Mouse (Mus musculus): Measurements from ENCODE around the gene Glce. TPM values are rescaled to one million over a fixed set of nuclear protein-coding genes. Genes with fewer than 3 reads are reported as not detected.

Gene Glce
- polyA plus RNA-seq, 1 experiment from 2014 or later: 17.7 TPM

DNA sequence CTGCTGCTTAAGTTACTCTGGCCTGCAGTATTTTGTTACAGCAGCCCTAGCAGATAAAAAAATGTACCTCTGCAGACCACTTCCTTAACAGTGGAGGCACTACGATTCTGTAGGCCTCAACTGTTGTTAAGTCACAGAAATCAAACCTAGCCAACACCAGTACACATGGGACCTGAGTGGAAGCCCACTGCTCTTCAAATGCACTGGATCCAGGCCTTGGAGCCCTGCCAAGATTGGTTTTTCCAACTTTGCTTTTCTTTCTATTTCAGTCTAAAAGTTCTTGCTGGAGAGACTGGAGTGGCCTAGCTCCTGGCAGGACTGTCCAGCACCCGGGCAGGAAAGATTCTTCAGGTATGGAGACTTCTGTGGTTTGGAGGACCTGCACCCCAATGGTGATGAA, 66.2 kb downstream of the Glce start:
- H3K4me1 ChIP-seq (replicated peaks): 0 out of 2 replicates have a peak, but pooled peaks cover 3% of the 10 kb centered on the region
- 91% methylated on average over 2 of the region's 2 CpGs for WGBS
- H3K36me3 ChIP-seq: peaks cover 14% of the 10 kb centered on the region; the same call in 1 of the 2 replicates
- H3K9ac ChIP-seq: no peak overlapping the region
- no peaks in the 10 kb centered on the region for H3K9me3 ChIP-seq
- ATAC-seq (ENCODE audit: low FRiP score): no peak
- no peak overlapping the region for H3K27ac ChIP-seq
- no peak overlapping the region for H3K4me2 ChIP-seq
- H3K27me3 ChIP-seq: no peaks in the 10 kb centered on the region
- no peak overlapping the region for H3K4me3 ChIP-seq

DNA sequence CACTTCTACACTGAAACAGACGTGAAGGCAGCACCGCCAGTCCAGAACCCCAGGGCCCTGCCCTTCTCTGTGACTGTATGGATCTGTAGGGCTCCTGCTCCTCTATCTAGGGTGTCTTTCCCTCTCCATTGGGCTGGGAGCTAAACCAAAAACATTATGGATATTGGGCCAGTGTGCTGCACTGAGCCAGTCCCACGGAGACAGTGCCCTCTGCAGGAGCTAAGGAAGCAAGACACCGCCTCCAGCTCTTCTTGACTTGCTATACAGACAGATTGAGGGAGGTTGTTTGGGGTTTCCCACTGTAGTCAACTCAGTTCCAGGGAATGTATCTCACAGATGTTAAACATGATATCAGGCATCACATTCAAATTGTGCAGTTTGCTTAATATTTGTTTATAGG, 71.7 kb downstream of the Glce start:
- H3K27ac ChIP-seq: no peak overlapping the region
- ATAC-seq (ENCODE audit: low FRiP score): no peak
- H3K9ac ChIP-seq: no peak overlapping the region
- H3K36me3 ChIP-seq: no peaks in the 10 kb centered on the region
- H3K4me1 ChIP-seq (replicated peaks): peaks cover 6% of the 10 kb centered on the region; the same call in 1 of the 2 replicates
- no peaks in the 10 kb centered on the region for H3K9me3 ChIP-seq
- H3K4me2 ChIP-seq: no peak overlapping the region
- WGBS: 43% methylated on average over 4 of the region's 4 CpGs
- no peak overlapping the region for H3K4me3 ChIP-seq
- H3K27me3 ChIP-seq: no peaks in the 10 kb centered on the region

DNA sequence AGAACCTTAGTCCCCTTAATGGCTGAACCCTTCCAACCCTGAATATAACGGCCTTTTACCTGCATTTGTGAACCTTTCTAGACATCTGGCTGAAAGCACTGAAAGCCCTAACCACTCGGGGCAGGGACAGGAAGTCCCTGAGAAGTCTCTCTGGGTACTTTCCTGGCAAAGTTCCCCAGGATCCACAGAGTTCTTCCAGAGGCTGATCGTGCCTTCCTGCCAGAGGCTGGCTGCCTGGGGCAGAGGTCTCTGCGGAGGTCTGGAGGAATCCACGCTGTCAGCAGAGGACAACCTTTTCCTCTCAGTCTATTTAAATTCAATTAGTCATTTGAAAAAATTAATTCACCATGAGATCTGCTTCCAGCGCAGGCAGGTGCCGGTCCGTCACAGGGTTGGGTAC, 73.3 kb downstream of the Glce start:
- Histone ChIP-seq H3K4me1 (replicated peaks) (peaks cover 6% of the 10 kb centered on the region; the same call in 1 of the 2 replicates), H3K4me3 (no peak overlapping the region), H3K4me2 (no peak overlapping the region), H3K27ac (no peak overlapping the region), H3K9me3 (no peaks in the 10 kb centered on the region), H3K9ac (no peak overlapping the region), H3K27me3 (no peaks in the 10 kb centered on the region), H3K36me3 (no peaks in the 10 kb centered on the region)
- WGBS: 50% methylated on average over 8 of the region's 8 CpGs
- ATAC-seq (ENCODE audit: low FRiP score): no peak

DNA sequence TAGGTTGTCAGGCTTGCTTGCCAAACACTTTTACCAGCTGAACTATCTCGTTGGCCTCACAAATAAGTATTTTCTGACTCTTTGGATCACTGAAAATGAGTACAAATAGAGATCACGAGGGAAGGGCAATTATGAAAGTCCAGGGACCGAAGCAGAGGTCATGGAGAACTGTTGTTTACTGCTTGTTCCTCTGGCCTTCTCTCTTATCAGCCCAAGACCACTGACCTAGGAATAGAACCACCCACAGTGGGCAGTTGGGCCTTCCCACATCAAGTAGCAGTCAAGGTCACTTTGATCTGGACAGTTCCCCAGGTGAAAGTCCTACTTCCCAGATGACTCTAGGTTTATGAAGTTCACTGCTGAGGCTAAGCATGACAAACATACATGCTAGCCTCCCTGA, 80.3 kb downstream of the Glce start:
- Histone ChIP-seq H3K36me3 (no peaks in the 10 kb centered on the region), H3K27me3 (0 out of 2 replicates have a peak, but pooled peaks cover 3% of the 10 kb centered on the region), H3K4me2 (no peak overlapping the region), H3K9ac (no peak overlapping the region), H3K4me1 (replicated peaks) (no peaks in the 10 kb centered on the region), H3K27ac (no peak overlapping the region), H3K4me3 (no peak overlapping the region), H3K9me3 (no peaks in the 10 kb centered on the region)
- ATAC-seq (ENCODE audit: low FRiP score): no peak
- 88% methylated on average over 3 of the region's 3 CpGs for WGBS

DNA sequence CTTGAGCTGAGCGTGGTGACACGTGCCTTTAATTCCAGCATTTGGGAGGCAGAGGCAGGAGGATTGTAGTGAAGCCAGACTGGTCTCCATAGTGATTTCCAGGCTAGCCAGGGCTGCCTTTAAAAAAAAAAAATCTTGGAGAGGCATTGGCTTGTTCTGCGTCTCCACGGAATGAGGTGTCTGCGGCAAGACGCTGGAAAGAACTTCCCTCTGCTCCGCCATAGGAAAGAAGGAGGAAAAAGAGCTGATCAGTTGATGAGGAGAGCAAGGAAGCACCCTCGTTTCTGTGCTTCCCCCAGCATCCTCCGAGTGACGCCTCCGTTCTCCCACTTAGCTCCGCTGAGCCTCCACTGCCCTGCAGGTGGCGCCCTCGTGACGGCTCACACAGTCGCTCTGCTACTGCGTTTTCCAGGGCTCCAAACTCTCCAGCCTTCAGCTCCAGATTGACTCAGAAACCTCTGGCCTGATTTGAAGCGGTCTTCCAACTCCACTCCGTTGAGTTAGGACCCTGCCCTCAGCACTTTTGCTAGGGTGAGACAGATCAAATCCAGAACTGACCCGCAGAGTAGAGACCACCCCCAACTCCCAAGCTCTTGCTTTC, 82.3 kb downstream of the Glce start:
- H3K9ac ChIP-seq: 0 out of 2 replicates have a peak overlapping the region, but pooled peaks have one; percentile 44
- H3K4me3 ChIP-seq: peak overlapping the region; percentile 16; the same call in 1 of the 2 replicates
- no peaks in the 10 kb centered on the region for H3K4me1 ChIP-seq (replicated peaks)
- ATAC-seq (ENCODE audit: low FRiP score): no peak
- H3K27ac ChIP-seq: no peak overlapping the region
- 0 out of 2 replicates have a peak, but pooled peaks cover 3% of the 10 kb centered on the region for H3K27me3 ChIP-seq
- peak overlapping the region; percentile 35 for H3K4me2 ChIP-seq
- no peaks in the 10 kb centered on the region for H3K9me3 ChIP-seq
- WGBS: 5% methylated on average over 20 of the region's 20 CpGs
- H3K36me3 ChIP-seq: no peaks in the 10 kb centered on the region

DNA sequence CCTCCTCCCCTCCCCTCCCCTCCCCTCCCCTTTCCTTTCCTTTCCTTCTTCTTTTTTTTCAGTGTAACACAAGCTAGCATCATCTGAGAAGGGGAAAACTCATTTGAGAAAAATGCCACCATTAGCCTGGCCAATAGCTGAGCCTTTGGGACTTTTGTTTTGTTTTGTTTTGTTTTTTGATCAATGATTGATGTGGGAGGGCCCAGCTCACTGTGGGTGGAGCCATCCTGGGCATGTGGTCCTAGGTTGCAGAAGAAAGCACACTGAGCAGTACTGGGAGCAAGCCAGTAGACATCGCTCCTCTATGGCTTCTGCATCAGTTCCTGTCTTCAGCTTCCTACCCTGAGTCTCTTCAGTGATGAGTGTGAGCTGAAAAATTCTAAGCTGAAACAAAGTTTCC, 86.6 kb downstream of the Glce start:
- H3K4me3 ChIP-seq: no peak overlapping the region
- H3K4me1 ChIP-seq (replicated peaks): no peaks in the 10 kb centered on the region
- H3K27me3 ChIP-seq: 0 out of 2 replicates have a peak, but pooled peaks cover 3% of the 10 kb centered on the region
- H3K36me3 ChIP-seq: no peaks in the 10 kb centered on the region
- 76% methylated on average over 1 of the region's 1 CpGs for WGBS
- H3K9me3 ChIP-seq: no peaks in the 10 kb centered on the region
- H3K27ac ChIP-seq: no peak overlapping the region
- no peak overlapping the region for H3K4me2 ChIP-seq
- no peak overlapping the region for H3K9ac ChIP-seq
- ATAC-seq (ENCODE audit: low FRiP score): no peak

DNA sequence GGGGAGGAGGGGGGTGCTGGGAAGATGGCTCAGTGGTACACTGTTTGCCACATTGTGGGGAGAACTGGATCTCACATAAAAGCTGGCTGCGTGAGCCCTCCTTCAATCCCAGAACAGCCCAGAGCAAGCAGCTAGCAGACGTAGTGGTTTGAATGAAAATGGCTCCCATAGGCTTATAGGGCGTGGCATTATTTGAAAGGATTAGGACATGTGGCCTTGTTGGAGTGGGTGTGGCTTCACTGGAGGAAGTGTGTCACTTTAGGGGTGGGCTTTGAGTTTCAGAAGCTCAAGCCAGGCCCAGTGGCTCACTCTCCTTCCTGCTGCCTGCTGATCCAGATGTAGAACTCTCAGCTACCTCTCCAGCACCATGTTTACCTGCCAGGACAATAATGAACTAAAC, 90.2 kb downstream of the Glce start:
- Histone ChIP-seq H3K4me2 (no peak overlapping the region), H3K4me3 (no peak overlapping the region), H3K36me3 (no peaks in the 10 kb centered on the region), H3K4me1 (replicated peaks) (no peaks in the 10 kb centered on the region), H3K27ac (no peak overlapping the region), H3K9ac (no peak overlapping the region), H3K9me3 (no peaks in the 10 kb centered on the region), H3K27me3 (peaks cover 16% of the 10 kb centered on the region)
- ATAC-seq (ENCODE audit: low FRiP score): no peak
- WGBS: 94% methylated on average over 3 of the region's 3 CpGs

DNA sequence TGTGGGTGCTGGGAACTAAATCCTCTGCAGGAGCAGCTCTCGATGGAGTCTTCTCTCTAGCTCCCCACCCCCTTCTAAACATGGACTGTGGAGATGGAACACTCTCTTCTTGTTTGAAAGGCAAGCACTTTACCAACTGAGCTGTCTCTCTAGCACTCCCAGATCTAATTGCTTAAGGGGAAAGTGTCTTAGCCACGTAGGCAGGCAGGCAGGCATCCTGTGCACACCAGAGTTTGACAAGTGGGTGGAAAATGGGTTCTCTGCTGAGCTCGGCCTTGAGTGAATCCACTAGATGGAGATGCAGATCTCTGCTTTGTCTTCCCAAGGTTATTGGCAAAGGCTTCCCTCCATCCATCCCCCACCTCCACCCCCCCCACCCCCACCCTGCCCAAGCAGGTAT, 94.4 kb downstream of the Glce start:
- Histone ChIP-seq H3K27me3 (peaks cover 52% of the 10 kb centered on the region), H3K27ac (no peak overlapping the region), H3K36me3 (no peaks in the 10 kb centered on the region), H3K4me3 (no peak overlapping the region), H3K4me2 (no peak overlapping the region), H3K9ac (no peak overlapping the region), H3K9me3 (no peaks in the 10 kb centered on the region), H3K4me1 (replicated peaks) (peaks cover 11% of the 10 kb centered on the region)
- WGBS: 61% methylated on average over 3 of the region's 3 CpGs
- no peak for ATAC-seq (ENCODE audit: low FRiP score)

DNA sequence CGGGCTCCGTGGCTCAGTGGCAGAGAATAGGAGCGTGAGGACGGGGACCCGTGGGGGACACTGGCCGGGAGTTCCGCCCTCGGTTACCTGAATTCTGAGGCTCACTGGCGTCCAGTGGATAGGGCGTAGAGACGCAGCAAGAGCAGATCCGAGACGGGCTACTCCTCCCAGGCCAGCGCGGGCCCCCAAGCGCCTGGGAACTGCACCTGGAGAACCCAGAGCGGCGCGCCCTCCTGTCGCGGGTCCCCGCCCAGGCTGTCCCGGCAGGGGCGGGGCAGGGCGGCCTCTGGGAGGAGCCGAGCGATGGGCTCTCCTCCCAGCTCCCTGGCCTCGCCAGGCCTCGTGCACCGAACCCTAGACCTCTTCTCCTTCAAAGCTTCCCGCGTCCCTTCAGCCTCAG, 95.9 kb downstream of the Glce start, which contains the start of gene Paqr5:
TSS of gene Paqr5 (minus strand) at position 257 of the 400 bp plus-strand sequence.
- Histone ChIP-seq H3K27me3 (peaks cover 55% of the 10 kb centered on the region), H3K9ac (peak within 1 kb of the TSS; percentile 44), H3K4me2 (peak within 1 kb of the TSS; percentile 61), H3K36me3 (no peaks in the 10 kb centered on the region), H3K4me3 (peak within 1 kb of the TSS; percentile 35), H3K4me1 (replicated peaks) (peaks cover 11% of the 10 kb centered on the region), H3K9me3 (no peaks in the 10 kb centered on the region), H3K27ac (no peak within 1 kb of the TSS)
- 1% methylated on average over 32 of the region's 32 CpGs for whole genome bisulfite sequencing
- no peak for ATAC-seq (ENCODE audit: low FRiP score)

DNA sequence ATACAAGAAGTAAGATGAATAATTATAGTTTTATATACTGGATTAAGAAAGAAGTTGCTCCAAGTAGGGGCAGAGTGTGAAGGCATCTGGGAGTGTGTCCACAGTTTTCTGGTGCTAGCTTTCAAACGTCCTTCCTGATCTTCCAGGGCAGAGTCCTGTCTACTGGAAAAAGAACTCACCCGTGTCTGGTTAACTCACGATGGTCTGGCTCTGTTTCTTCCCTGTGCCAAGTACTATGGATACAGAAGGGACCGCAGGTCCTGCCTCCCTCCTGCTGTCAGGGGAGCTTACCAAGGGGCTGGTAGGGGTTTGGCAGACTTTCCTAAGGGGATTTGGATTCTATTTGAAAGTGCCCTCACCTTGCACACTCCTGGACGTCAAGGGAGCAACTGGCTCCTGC, 97.4 kb downstream of the Glce start:
- WGBS: 45% methylated on average over 5 of the region's 5 CpGs
- ATAC-seq (ENCODE audit: low FRiP score): no peak

DNA sequence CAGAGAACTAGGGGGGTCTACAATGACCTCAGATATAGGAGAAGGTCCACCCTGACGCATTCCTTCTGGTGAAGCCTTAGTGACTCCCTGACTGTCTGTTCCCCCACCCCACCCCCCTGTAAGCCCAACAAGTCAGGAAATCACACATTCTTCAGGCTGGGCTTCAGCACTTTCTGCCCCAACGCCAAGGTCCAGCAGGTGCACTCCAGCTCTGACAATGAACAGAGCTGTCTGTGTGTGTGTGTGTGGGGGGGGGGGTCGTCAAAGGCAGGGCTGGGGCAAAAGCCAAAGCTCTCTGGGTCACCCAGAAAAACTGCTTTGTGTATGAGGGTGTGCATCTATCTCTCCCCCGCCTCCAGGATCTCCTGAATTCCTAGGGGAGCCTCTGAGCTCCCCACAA, 98.6 kb downstream of the Glce start:
- ATAC-seq (ENCODE audit: low FRiP score): no peak
- 57% methylated on average over 4 of the region's 4 CpGs for WGBS
- H3K27me3 ChIP-seq: peaks cover 55% of the 10 kb centered on the region

More for the DNA sequence above, 97.4 kb downstream of the Glce start:
- Histone ChIP-seq H3K4me3 (no peak overlapping the region), H3K4me1 (replicated peaks) (peaks cover 11% of the 10 kb centered on the region), H3K9ac (no peak overlapping the region), H3K27ac (no peak overlapping the region), H3K4me2 (no peak overlapping the region), H3K9me3 (no peaks in the 10 kb centered on the region), H3K27me3 (peaks cover 55% of the 10 kb centered on the region), H3K36me3 (no peaks in the 10 kb centered on the region)

DNA sequence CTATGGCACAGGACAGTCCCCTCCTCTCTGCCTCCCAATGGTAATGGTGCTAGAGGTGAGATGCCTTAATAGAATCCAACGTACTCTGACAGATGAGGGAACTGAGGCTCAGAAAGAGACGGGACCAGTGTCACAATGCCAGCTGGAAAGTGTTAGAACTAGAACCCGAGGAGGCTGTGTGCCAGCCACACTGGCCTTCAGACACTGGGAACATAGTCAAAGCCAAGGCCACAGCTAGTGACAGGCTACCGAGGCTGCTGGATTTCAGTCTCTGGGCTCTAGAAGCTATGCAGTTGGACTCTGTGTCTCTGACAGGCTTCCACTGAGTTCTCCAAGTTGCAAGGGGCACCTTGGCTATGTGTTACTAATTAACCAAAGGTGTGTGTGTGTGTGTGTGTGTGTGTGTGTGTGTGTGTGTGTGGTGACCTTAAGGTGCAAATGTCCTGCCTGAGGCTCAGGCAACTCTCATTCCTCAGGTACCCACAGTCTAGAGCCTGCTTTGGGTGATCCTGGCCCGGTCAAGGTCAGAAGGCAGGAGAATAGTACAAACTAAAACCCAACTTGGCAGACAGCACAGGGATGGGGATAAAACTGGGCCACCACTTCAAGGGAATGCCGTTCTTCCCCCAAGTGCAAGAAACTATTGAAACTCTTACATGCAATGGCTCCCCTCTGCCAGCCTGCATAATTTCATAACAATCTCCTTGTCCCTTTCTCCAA, 99.3 kb downstream of the Glce start:
- peaks cover 48% of the 10 kb centered on the region for H3K27me3 ChIP-seq
- no peak for ATAC-seq (ENCODE audit: low FRiP score)
- H3K9ac ChIP-seq: no peak overlapping the region
- no peak overlapping the region for H3K4me3 ChIP-seq
- no peak overlapping the region for H3K4me2 ChIP-seq
- no peak overlapping the region for H3K27ac ChIP-seq
- no peaks in the 10 kb centered on the region for H3K9me3 ChIP-seq
- WGBS: 89% methylated on average over 6 of the region's 6 CpGs
- H3K36me3 ChIP-seq: no peaks in the 10 kb centered on the region
- peaks cover 11% of the 10 kb centered on the region for H3K4me1 ChIP-seq (replicated peaks)

More for the DNA sequence above, 98.6 kb downstream of the Glce start:
- Histone ChIP-seq H3K4me3 (no peak overlapping the region), H3K4me1 (replicated peaks) (peaks cover 11% of the 10 kb centered on the region), H3K9ac (no peak overlapping the region), H3K9me3 (no peaks in the 10 kb centered on the region), H3K27ac (no peak overlapping the region), H3K36me3 (no peaks in the 10 kb centered on the region), H3K4me2 (no peak overlapping the region)
